In genomic region chr2:91922586-91923414, GRCm38 (mm10) we compare ENCODE assay signal across 7 mouse cellular contexts. TPM values are rescaled to one million over a fixed set of nuclear protein-coding genes. Genes with fewer than 3 reads are reported as not detected.
DNase-seq lines count a peak whose midpoint lies in the region; ATAC-seq lines count a peak whose summit lies in the region.

No protein-coding gene starts in this region.

- no peaks in the 10 kb centered on the region for H3K9me3 ChIP-seq in lung, embryonic 15.5 days
- H3K9me3 ChIP-seq in embryonic facial prominence, embryonic 10.5 days = no peaks in the 10 kb centered on the region
- H3K9me3 ChIP-seq in hindbrain, embryonic 15.5 days = no peaks in the 10 kb centered on the region

- peaks cover 32% of the 10 kb centered on the region for H3K4me1 ChIP-seq in lung, embryonic 15.5 days
- peaks cover 44% of the 10 kb centered on the region for H3K4me1 ChIP-seq in embryonic facial prominence, embryonic 10.5 days
- peaks cover 25% of the 10 kb centered on the region for H3K4me1 ChIP-seq in hindbrain, embryonic 15.5 days (replicated peaks)

- 0 out of 2 replicates have a peak, but pooled peaks cover 8% of the 10 kb centered on the region for H3K36me3 ChIP-seq in lung, embryonic 15.5 days
- peaks cover 26% of the 10 kb centered on the region for H3K36me3 ChIP-seq in embryonic facial prominence, embryonic 10.5 days (replicated peaks)
- peaks cover 12% of the 10 kb centered on the region for H3K36me3 ChIP-seq in hindbrain, embryonic 15.5 days

- no peak for ATAC-seq in lung, embryonic 15.5 days (ENCODE audit: borderline replicate concordance, extremely low read depth, low FRiP score, low TSS enrichment)
- no peak for ATAC-seq in hindbrain, embryonic 15.5 days (ENCODE audit: low FRiP score, low read depth)
- no peak for ATAC-seq in activated CD4-positive, CD25-positive, alpha-beta regulatory T cell, adult 4 months

- H3K4me3 ChIP-seq in lung, embryonic 15.5 days = peak overlapping the region; percentile 58
- peak overlapping the region; percentile 72 for H3K4me3 ChIP-seq in embryonic facial prominence, embryonic 10.5 days
- H3K4me3 ChIP-seq in hindbrain, embryonic 15.5 days = peak overlapping the region; percentile 48

- peaks cover 48% of the 10 kb centered on the region for H3K27me3 ChIP-seq in lung, embryonic 15.5 days
- peaks cover 66% of the 10 kb centered on the region for H3K27me3 ChIP-seq in embryonic facial prominence, embryonic 10.5 days (replicated peaks; ENCODE audit: low read depth, poor library complexity, severe bottlenecking)
- H3K27me3 ChIP-seq in hindbrain, embryonic 15.5 days = peaks cover 36% of the 10 kb centered on the region

- no peak for DNase-seq in lung, postnatal 10 days
- DNase-seq in embryonic facial prominence, embryonic 10.5 days (ENCODE audit: low spot score) = peak; percentile 37
- DNase-seq in naive thymus-derived CD4-positive, alpha-beta T cell, adult 2 months (ENCODE audit: low read depth) = peak; percentile 52
- DNase-seq in kidney, postnatal 4 days = no peak

- 3% methylated on average over 37 of the region's 37 CpGs for WGBS in lung, embryonic 15.5 days
- 3% methylated on average over 37 of the region's 37 CpGs for WGBS in embryonic facial prominence, embryonic 10.5 days
- WGBS in hindbrain, embryonic 15.5 days = 4% methylated on average over 37 of the region's 37 CpGs

- no peak overlapping the region for H3K27ac ChIP-seq in lung, embryonic 15.5 days
- peak overlapping the region; percentile 63; the same call in 1 of the 2 replicates for H3K27ac ChIP-seq in embryonic facial prominence, embryonic 10.5 days (replicated peaks)
- no peak overlapping the region for H3K27ac ChIP-seq in hindbrain, embryonic 15.5 days (replicated peaks)

- H3K4me2 ChIP-seq in lung, embryonic 15.5 days = peak overlapping the region; percentile 98
- H3K4me2 ChIP-seq in hindbrain, embryonic 15.5 days = peak overlapping the region; percentile 71

- no peak overlapping the region for H3K9ac ChIP-seq in lung, embryonic 15.5 days
- no peak overlapping the region for H3K9ac ChIP-seq in hindbrain, embryonic 15.5 days

RNA-seq across cellular contexts. Expression of gene Chrm4, which starts 4.2 kb away (rescaled TPM):
- polyA plus RNA-seq in lung, embryonic 15.5 days (2015; fragmentation: Nextera tagmentation; extraction: Ambion mirVana) = 0.14 TPM in 1 of 2 replicates, not detected in the other
- polyA plus RNA-seq in embryonic facial prominence, embryonic 10.5 days (2016; fragmentation: Nextera tagmentation; extraction: Ambion mirVana) = 0.74 and 1.4 TPM in 2 replicates
- 0.87 and 1.2 TPM in 2 replicates for polyA plus RNA-seq in hindbrain, embryonic 15.5 days (2015; fragmentation: Nextera tagmentation; extraction: Ambion mirVana)
- polyA plus RNA-seq in activated CD4-positive, CD25-positive, alpha-beta regulatory T cell, adult 4 months (2017; shearing (Covaris generic)) = 1 to 10 TPM in 1 of 2 experiments, under 1 TPM in 1; 0.54 to 1.2 TPM

RNA-seq across cellular contexts. Expression of gene Mdk, which starts 9.3 kb away (rescaled TPM):
- 858 and 992 TPM in 2 replicates for polyA plus RNA-seq in lung, embryonic 15.5 days (2015; fragmentation: Nextera tagmentation; extraction: Ambion mirVana)
- 2,212 and 2,218 TPM in 2 replicates for polyA plus RNA-seq in embryonic facial prominence, embryonic 10.5 days (2016; fragmentation: Nextera tagmentation; extraction: Ambion mirVana)
- polyA plus RNA-seq in hindbrain, embryonic 15.5 days (2015; fragmentation: Nextera tagmentation; extraction: Ambion mirVana) = 187 and 224 TPM in 2 replicates
- polyA plus RNA-seq in activated CD4-positive, CD25-positive, alpha-beta regulatory T cell, adult 4 months (2017; shearing (Covaris generic)) = 1 to 10 TPM; 1.2 to 2.0 TPM

RNA-seq across cellular contexts. Expression of gene Gm9821, which starts 22.7 kb away (rescaled TPM):
- polyA plus RNA-seq in lung, embryonic 15.5 days (2015; fragmentation: Nextera tagmentation; extraction: Ambion mirVana) = 0.35 and 0.75 TPM in 2 replicates
- polyA plus RNA-seq in embryonic facial prominence, embryonic 10.5 days (2016; fragmentation: Nextera tagmentation; extraction: Ambion mirVana) = 0.23 and 0.41 TPM in 2 replicates
- 0.30 and 0.32 TPM in 2 replicates for polyA plus RNA-seq in hindbrain, embryonic 15.5 days (2015; fragmentation: Nextera tagmentation; extraction: Ambion mirVana)
- polyA plus RNA-seq in activated CD4-positive, CD25-positive, alpha-beta regulatory T cell, adult 4 months (2017; shearing (Covaris generic)) = 1 to 10 TPM; 1.6 to 2.4 TPM

RNA-seq across cellular contexts. Expression of gene Dgkz, which starts 52.9 kb away (rescaled TPM):
- 52.3 and 54.0 TPM in 2 replicates for polyA plus RNA-seq in lung, embryonic 15.5 days (2015; fragmentation: Nextera tagmentation; extraction: Ambion mirVana)
- 42.1 and 45.0 TPM in 2 replicates for polyA plus RNA-seq in embryonic facial prominence, embryonic 10.5 days (2016; fragmentation: Nextera tagmentation; extraction: Ambion mirVana)
- 32.4 and 40.9 TPM in 2 replicates for polyA plus RNA-seq in hindbrain, embryonic 15.5 days (2015; fragmentation: Nextera tagmentation; extraction: Ambion mirVana)
- 100 to 1,000 TPM in 1 of 2 experiments, 10 to 100 TPM in 1; 98.3 to 132 TPM for polyA plus RNA-seq in activated CD4-positive, CD25-positive, alpha-beta regulatory T cell, adult 4 months (2017; shearing (Covaris generic))

Comparison
In these comparisons a context has a peak if more than half of its experiments do, and no peak if none do; other contexts are left out.
1. DNase-seq: peak in embryonic facial prominence, embryonic 10.5 days (single experiment) and naive thymus-derived CD4-positive, alpha-beta T cell, adult 2 months (single experiment); none in lung, postnatal 10 days (single experiment) and kidney, postnatal 4 days (0 of 2).
2. RNA of gene Mdk, which starts 9.3 kb away (polyA plus RNA-seq): 2,212 to 2,218 TPM in embryonic facial prominence, embryonic 10.5 days, 858 to 992 TPM in lung, embryonic 15.5 days and 187 to 224 TPM in hindbrain, embryonic 15.5 days; 1.2 to 2.0 TPM in activated CD4-positive, CD25-positive, alpha-beta regulatory T cell, adult 4 months; every median in the first group is over 10 times any median in the second.
3. Peak in every context shown above with its lines, with median percentiles within 50 percentile points of each other: H3K4me3 ChIP-seq.